Mouse (Mus musculus): Measurements from ENCODE around the gene Sf3b1. TPM values are rescaled to one million over a fixed set of nuclear protein-coding genes. Genes with fewer than 3 reads are reported as not detected.
"Not testable (repeated sequence)": the region's sequence is repeated elsewhere in the genome, so short reads cannot be mapped to it uniquely, and the experiment has no call there.

Gene Sf3b1
- total RNA-seq, 2 experiments from 2014 or later = 105 to 117 TPM

GRCm38 (mm10) chr1:54960613-54961165, 66.6 kb downstream of the Sf3b1 start:
- no peak for DNase-seq (ENCODE audit: low spot score in 2 of 2)

- no peak for DNase-seq (ENCODE audit: low spot score in 2 of 2)
Measured at GRCm38 (mm10) chr1:54958525-54958924, 68.8 kb downstream of the Sf3b1 start.

GRCm38 (mm10) chr1:54956995-54957394, 70.3 kb downstream of the Sf3b1 start:
- DNase-seq (ENCODE audit: low spot score in 2 of 2) = not testable (repeated sequence)

GRCm38 (mm10) chr1:54954856-54955255, 72.4 kb downstream of the Sf3b1 start:
- DNase-seq (ENCODE audit: low spot score in 2 of 2) = no peak

- DNase-seq (ENCODE audit: low spot score in 2 of 2) = no peak
Measured at GRCm38 (mm10) chr1:54944648-54945047, 82.6 kb downstream of the Sf3b1 start.

- DNase-seq (ENCODE audit: low spot score in 2 of 2) = no peak
Measured at GRCm38 (mm10) chr1:54935466-54935865, 91.8 kb downstream of the Sf3b1 start.

Other genes starting within 250 kb of the Sf3b1 start
- 10 to 100 TPM; 15.5 to 19.9 TPM for gene Ankrd44, start 101.1 kb downstream of the Sf3b1 start, total RNA-seq (2021)
- gene Coq10b, start 25.3 kb upstream of the Sf3b1 start, total RNA-seq (2021) = 100 to 1,000 TPM; 113 to 139 TPM
- gene Hspe1, start 60.7 kb upstream of the Sf3b1 start, total RNA-seq (2021) = 100 to 1,000 TPM; 720 to 924 TPM
- gene Hspd1, start 60.8 kb upstream of the Sf3b1 start, total RNA-seq (2021) = 1,000 to 10,000 TPM; 1,240 to 1,713 TPM
- gene Mob4, start 103.8 kb upstream of the Sf3b1 start, total RNA-seq (2021) = 100 to 1,000 TPM; 230 to 477 TPM
- gene Rftn2, start 199.3 kb upstream of the Sf3b1 start, total RNA-seq (2021) = 10 to 100 TPM; 15.3 to 18.5 TPM
- gene Mars2, start 209.7 kb upstream of the Sf3b1 start, total RNA-seq (2021) = 1 to 10 TPM; 6.2 to 7.3 TPM

Measured in adrenal gland, adult 18-20 months (tissue).